Mouse (Mus musculus) bone marrow, adult 2 months (tissue): ENCODE measurements around the gene Timp3. TPM values are rescaled to one million over a fixed set of nuclear protein-coding genes. Genes with fewer than 3 reads are reported as not detected.

Source experiments
- H3K27ac ChIP-seq: fragments of 200-500 bp; 2 replicates; pipeline ENCODE4 v1.5.1; 2012; ENCODE audit warnings: low read depth, mild to moderate bottlenecking, control low read depth, inconsistent platforms, low read length; ENCODE audit not compliant: control insufficient read depth, poor library complexity, insufficient read depth
- H3K4me1 ChIP-seq: fragments of 200-500 bp; 2 replicates; pipeline ENCODE4 v1.6.1; 2011; ENCODE audit warnings: low read length; ENCODE audit not compliant: control insufficient read depth, insufficient read depth
- H3K4me3 ChIP-seq: fragments of 200-500 bp; replicated peaks from 2 replicates; pipeline ENCODE3; 2011; ENCODE audit warnings: mild to moderate bottlenecking, low read depth, low read length, control low read depth; ENCODE audit not compliant: control insufficient read depth
- CTCF ChIP-seq: fragments of 200-500 bp; IDR thresholded peaks from 2 replicates; pipeline ENCODE4 v1.5.1; 2011; ENCODE audit warnings: low read length, control low read depth; ENCODE audit not compliant: control insufficient read depth, insufficient read depth
- POLR2A ChIP-seq: fragments of 200-500 bp; IDR thresholded peaks from 2 replicates; pipeline ENCODE4 v1.6.1; 2011; ENCODE audit warnings: low read depth, mild to moderate bottlenecking, control low read depth, low read length, borderline replicate concordance; ENCODE audit not compliant: control insufficient read depth
- WGBS: fragments of 180-500 bp; shearing (Covaris S2); methylation state at CpG from one replicate; pipeline ENCODE4 v1.1.7; 2018; 5-methylcytosine and 5-hydroxymethylcytosine counted together
- polyA plus RNA-seq: library from polyadenylated mRNA; stranded (reverse); fragments of >200 nt; gene quantifications from 2 replicates; pipeline ENCODE4 v1.2.4, GENCODE M21; 2011; ENCODE audit warnings: low replicate concordance; ENCODE audit not compliant: missing spikeins, insufficient read depth, insufficient read length

Gene Timp3
- polyA plus RNA-seq, 1 experiment: 32.5 TPM

GRCm38 (mm10) chr10:86325272-86325671, 25.1 kb downstream of the Timp3 start:
- no peak overlapping the region for H3K27ac ChIP-seq
- no peak overlapping the region for H3K4me3 ChIP-seq
- H3K4me1 ChIP-seq: no peaks in the 10 kb centered on the region
- TF ChIP-seq CTCF (no peak), POLR2A (no peak)
- 65% methylated on average over 6 of the region's 6 CpGs for WGBS

DNA sequence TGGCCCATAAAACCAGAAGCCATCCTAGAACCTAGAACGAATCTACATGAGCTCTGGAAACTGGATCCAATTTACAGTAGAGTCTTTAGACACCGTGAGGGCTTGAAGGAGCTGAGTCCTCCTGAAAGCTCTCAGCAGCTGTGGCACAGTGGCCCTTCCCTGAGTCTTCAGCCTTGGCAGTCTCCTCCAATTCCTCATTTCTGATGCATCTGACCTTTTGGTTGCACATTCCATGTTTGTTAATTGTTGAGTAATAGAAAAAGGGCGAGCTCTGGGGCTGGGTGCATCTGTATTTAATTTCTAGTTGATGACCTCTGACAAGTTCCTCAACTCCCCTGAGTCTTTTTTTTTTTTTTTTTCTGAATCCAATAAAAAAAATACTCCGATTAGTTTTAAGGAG, 28.0 kb downstream of the Timp3 start:
- no peak overlapping the region for H3K27ac ChIP-seq

GRCm38 (mm10) chr10:86328691-86329090, 28.5 kb downstream of the Timp3 start:
- H3K4me3 ChIP-seq: no peak overlapping the region
- no peak overlapping the region for H3K27ac ChIP-seq
- no peaks in the 10 kb centered on the region for H3K4me1 ChIP-seq
- 56% methylated on average over 2 of the region's 2 CpGs for WGBS
- TF ChIP-seq CTCF: no peak
- TF ChIP-seq POLR2A: no peak

More for the DNA sequence above, 28.0 kb downstream of the Timp3 start:
- Histone ChIP-seq H3K4me3 (no peak overlapping the region), H3K4me1 (no peaks in the 10 kb centered on the region)
- 82% methylated on average over 4 of the region's 4 CpGs for WGBS
- TF ChIP-seq POLR2A: no peak
- no peak for TF ChIP-seq CTCF

DNA sequence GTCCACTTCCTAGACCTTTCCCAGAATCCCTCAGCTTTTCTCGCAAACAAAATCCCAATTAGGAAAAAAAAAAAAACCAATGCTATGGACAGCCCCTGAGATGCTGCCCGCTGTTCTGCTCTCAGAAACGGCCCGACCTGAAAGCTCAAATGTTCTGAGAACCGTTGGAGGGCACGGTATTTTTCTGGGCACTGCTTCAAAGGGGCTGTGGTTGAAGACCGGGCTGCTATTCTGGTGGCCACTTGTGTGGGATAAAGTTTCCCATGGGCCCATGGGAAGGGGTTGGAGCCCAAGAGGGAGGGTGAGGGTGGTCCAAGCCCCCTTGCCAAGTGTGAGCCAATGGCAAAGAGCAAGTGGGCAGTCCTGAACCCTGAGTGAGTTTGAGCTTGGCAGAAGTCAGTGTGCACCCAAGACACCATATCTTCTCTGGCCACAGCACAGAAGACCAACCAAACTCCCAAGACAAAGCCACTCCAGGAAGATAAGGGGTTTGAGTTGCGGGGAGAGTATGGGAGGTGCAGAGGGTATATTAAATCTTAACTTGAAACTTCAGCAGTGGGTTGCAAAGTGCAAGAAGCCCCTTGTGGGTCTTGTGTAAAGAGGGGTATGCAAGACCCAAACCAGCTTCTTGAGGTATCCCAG, 29.2 kb downstream of the Timp3 start:
- WGBS: 82% methylated on average over 8 of the region's 8 CpGs
- H3K27ac ChIP-seq: no peak overlapping the region
- H3K4me1 ChIP-seq: no peaks in the 10 kb centered on the region
- H3K4me3 ChIP-seq: no peak overlapping the region
- TF ChIP-seq CTCF: no peak
- TF ChIP-seq POLR2A: no peak

DNA sequence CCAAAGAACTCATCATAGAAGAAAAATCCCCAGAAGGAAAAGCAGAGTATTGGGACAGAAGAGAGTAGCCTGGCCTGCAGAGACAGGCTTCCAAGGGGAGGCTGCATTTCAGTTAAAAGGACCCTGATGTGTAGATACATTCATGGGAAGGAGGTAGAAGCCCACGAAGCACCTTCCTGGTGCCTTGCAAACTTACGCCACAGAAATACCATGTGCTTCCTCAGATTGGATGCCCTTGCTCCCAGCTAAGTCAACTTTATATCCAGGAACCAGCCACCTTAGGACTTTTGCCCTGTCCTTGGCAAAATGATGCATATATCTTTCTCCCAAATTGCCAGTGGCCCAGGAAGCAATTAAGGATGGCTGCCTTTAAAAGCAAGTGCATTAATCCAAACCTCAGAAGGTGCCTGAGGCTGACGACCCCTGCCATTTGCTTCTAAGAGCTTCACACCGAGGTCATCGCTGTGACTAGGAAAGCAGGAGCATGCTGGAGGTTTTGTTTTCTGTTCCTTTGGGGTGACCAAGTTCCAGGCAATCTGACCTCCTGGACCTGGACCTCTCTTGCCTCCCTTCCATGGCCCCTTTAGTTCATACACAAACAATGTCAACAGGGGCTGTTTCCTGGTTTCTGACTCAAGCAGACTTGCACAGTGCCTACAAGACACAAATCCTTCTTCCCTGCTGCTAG, 31.0 kb downstream of the Timp3 start:
- Histone ChIP-seq H3K4me1 (no peaks in the 10 kb centered on the region), H3K27ac (no peak overlapping the region), H3K4me3 (no peak overlapping the region)
- 74% methylated on average over 5 of the region's 5 CpGs for WGBS
- TF ChIP-seq POLR2A (no peak), CTCF (no peak)

DNA sequence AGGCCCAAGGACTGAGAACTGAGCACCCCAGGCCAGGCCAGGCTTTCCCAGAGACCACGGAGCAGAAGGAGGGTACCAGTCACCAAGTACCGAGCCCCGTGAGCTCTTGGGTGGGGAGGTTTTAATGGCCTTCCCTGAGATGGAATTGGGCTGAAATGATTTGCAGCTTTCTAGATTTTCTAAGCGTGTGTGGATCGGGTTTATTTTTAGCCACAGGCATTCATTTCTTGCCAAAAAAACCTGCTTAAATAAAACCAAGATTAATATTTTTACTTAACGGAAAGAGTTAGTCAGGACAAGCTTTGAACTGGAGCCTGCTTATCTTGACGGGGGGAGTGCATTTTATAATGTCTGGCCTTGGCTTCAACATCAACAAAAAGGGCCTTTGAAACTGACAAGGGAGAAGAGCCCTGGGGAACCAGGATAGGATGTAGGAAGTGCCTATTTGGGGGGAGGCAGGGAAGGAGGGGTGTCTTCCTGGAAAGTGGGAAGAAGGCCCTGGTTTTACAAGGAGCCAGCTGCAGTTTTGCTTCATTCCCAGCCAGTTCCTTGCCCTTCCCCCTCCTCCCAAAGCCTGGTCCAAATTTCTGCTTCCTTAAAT, 31.6 kb downstream of the Timp3 start:
- no peaks in the 10 kb centered on the region for H3K4me1 ChIP-seq

DNA sequence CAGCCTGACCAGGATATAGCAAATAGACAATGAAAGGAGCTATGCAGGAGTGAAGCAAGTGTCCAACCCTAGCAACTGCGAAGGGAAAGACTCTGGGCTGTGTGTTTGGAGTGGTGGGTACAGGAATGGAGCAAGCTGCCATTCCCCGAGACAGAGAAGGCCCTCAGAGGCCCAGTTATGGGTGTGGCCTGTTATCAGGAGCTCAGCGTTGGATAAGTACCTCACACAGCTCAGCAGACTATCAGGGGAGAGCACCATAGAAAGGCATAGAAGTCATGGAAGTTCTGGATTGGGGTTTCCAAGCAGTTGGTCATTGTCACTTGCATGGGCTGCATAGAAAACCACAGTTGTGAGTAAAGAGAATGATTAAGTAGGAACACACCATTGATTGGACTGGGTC, 32.8 kb downstream of the Timp3 start:
- WGBS: 69% methylated on average over 3 of the region's 3 CpGs

More for the DNA sequence above, 31.6 kb downstream of the Timp3 start:
- TF ChIP-seq POLR2A (no peak), CTCF (no peak)
- H3K27ac ChIP-seq: no peak overlapping the region
- H3K4me3 ChIP-seq: no peak overlapping the region
- WGBS: 74% methylated on average over 7 of the region's 7 CpGs

GRCm38 (mm10) chr10:86334581-86334980, 34.4 kb downstream of the Timp3 start:
- 73% methylated on average over 8 of the region's 8 CpGs for whole genome bisulfite sequencing
- Histone ChIP-seq H3K27ac (no peak overlapping the region), H3K4me1 (no peaks in the 10 kb centered on the region), H3K4me3 (no peak overlapping the region)
- TF ChIP-seq POLR2A (no peak), CTCF (no peak)

More for the DNA sequence above, 32.8 kb downstream of the Timp3 start:
- H3K4me3 ChIP-seq: no peak overlapping the region
- H3K4me1 ChIP-seq: no peaks in the 10 kb centered on the region
- no peak overlapping the region for H3K27ac ChIP-seq
- no peak for TF ChIP-seq POLR2A
- TF ChIP-seq CTCF: no peak
